Mouse (Mus musculus) adrenal gland, adult 8-10 months (tissue): ENCODE results near the gene Stk11. TPM values are rescaled to one million over a fixed set of nuclear protein-coding genes. Genes with fewer than 3 reads are reported as not detected.
A peak's percentile ranks its signal among the peaks of the same experiment; 100 is the strongest.
"Not testable (repeated sequence)": the region's sequence is repeated elsewhere in the genome, so short reads cannot be mapped to it uniquely, and the experiment has no call there.

Experiments
- DNase-seq: peaks from one replicate; pipeline ENCODE4 v3.0.0; 2022
- total RNA-seq, 4 experiments: library from RNA; stranded (reverse); gene quantifications; 2 replicates each; pipeline ENCODE4 v1.2.4; 2022

The Stk11 gene
- total RNA-seq, 4 experiments from 2014 or later = 127 to 146 (median 143) TPM

GRCm38 (mm10) chr10:80157141-80157929, 41.7 kb downstream of the Stk11 start:
- DNase-seq = no peak

DNA sequence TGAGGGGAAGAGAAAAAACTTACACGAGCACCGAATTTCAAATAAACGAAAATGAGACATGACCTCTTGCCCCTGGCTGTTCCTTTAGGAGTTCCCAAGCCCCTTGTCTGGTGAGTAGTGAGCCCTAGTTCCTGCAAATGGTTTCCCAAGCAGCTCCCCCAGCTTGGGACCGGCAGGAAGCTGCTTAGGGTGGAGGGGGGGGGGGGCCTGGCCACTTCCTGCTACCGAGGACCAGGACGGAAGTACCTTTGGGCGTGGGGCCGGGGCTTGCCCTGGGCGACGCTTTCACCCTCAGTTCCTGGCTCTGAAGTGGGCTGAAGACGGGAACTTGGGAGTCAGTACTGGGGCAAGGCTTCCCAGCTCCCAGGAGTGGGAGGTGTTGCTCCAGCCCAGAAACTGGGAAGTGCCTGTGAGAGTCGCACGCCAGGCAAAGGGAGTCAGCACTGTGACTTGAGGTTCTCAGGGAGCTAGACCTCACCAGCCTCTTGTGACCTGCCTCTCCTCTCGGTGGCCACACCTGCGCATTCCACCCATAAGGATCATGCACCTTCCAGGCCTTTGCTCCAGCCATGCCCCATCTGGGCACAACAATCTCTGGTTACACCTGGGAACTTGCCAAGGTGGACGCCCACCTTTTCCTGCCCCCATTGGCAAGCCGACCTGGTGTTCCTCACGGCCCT, 42.8 kb downstream of the Stk11 start:
- no peak for DNase-seq

- DNase-seq = no peak
Measured at GRCm38 (mm10) chr10:80159021-80159560, 43.5 kb downstream of the Stk11 start.

- peak; percentile 99 for DNase-seq
Measured at GRCm38 (mm10) chr10:80159561-80160454, 44.2 kb downstream of the Stk11 start.

GRCm38 (mm10) chr10:80160455-80161371, 45.1 kb downstream of the Stk11 start:
- peak; percentile 91 for DNase-seq

GRCm38 (mm10) chr10:80161522-80162242, 46.1 kb downstream of the Stk11 start:
- DNase-seq = peak; percentile 51

DNA sequence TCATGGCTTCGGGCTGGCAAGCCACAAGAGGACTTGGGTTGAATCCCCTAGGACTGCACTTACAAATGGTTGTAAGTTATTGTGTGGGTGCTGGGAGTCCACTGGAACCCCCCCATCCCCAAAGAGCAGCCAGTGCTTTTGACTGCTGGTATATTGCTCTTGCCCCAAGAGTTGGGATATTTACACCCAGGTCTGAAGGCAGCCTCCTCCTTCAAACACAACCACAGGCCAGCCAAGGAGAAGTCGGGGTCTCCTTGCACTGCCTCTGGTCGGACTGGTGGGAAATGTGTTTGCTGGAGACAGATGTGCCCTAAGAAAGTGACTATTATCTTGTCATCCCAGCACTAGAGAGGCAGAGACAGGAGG, 46.6 kb downstream of the Stk11 start:
- DNase-seq = peak; percentile 15

- peak; percentile 25 for DNase-seq
Measured at GRCm38 (mm10) chr10:80162716-80163299, 47.2 kb downstream of the Stk11 start.

DNA sequence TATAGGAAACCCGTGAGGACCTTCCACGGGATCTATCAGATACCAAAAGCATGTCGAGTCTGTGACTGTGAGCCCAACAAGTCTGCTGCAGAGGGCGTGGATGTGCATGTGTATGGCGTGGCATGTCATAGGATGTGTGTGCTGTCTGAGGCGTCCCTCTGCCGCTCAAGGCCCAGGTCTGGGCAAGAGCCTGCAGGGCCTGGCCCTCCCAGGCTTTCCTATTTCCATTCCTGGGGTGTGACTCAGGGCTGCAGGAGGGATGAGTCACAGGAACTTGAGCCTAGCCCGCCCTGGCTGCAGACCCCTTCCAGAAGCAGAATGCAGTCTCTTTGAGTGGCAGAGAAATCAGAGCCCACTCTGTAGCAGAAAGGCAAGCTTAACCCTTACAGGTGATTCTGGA, 48.1 kb downstream of the Stk11 start:
- DNase-seq = peak; percentile 85

GRCm38 (mm10) chr10:80164161-80164997, 48.8 kb downstream of the Stk11 start:
- DNase-seq = peak; percentile 31

DNA sequence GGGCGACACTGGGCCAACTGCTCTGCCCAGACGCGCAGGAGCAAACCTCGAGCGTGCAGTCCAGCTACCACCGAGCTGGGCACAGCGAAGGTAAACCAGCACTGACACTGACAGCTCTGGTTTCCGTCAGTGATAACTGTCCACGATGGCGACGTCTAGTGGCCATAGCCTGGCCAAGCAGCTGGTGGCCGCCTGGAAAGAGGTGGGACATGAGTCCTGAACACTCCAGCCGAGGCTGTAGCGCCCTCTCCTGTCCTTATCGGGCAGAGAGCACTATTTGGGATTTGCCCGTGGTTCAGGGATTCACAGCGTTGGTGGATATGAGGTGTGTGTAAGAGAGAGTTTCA, 49.4 kb downstream of the Stk11 start:
- DNase-seq = peak; percentile 96

DNA sequence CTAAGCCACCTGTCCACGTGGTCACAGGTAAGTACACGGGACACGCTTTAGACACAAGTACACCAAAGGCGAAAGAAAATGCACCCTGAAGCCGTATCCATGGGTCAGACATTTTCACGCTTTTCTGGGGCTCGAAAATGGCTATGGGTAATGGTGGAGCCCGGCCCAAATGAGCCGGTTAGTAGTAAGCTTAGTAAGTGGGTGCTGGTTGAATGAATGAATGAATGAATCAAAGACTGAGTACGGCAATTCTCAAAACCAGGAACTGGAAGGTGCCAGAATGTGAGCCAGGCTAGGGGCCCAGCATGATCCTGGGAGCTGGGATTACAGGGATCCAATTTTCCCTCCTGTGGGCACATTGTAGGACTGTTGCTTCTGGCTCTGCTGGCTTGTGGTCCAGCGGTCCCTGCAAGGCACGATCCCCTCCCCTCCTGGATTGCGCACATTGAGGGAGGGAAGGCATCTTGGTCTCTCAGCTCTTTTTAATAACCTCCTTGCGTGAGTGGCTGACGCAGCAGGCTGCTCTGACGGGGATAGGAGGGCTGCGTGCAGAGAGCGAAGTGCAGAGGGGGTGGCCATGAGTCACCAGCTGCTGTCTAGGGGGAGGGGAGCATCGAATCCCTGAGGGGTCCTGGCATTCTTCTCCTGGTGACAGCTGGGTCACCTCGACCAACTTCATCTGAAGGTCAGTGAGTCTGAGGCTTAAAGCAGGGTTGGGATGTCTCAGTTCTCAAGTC, 50.0 kb downstream of the Stk11 start, which contains the start of gene Cirbp:
TSS of gene Cirbp (plus strand) at position 594 of the 737 bp plus-strand sequence.
- DNase-seq = peak; percentile 78

- not testable (repeated sequence) for DNase-seq
Measured at GRCm38 (mm10) chr10:80166136-80166535, 50.5 kb downstream of the Stk11 start.

- peak; percentile 97 for DNase-seq
Measured at GRCm38 (mm10) chr10:80167460-80168037, 51.9 kb downstream of the Stk11 start.

DNA sequence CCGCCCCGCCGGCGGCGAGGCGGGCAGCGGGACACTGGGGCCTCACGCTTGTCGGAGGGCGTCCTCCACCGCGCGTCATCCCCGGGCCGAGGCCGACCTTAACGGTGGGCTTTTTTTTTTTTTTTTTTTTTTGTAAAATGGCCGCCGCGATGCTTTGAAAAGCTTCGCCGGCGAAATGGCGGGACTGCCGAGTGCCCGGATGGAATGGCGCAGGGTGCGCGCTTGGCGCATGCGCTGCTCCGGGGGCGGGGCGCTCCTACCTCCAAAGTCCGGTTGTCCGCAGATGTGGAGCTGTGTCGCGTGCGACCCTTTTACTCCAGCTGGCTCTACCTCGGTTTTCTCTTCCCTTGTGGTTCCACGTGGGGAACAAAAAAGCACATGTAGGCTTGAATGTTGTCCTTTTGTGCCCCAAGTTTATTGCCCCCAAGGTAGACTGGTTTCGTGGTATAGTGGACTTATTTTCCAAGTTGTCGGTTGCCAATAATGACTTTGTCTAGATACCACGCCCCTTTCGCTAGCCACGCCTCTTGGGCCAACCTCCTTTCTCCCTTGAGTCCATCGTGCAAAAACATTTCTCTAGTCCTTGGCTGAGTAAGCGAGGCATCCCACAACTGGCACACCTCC, 52.5 kb downstream of the Stk11 start:
- DNase-seq = peak; percentile 93

DNA sequence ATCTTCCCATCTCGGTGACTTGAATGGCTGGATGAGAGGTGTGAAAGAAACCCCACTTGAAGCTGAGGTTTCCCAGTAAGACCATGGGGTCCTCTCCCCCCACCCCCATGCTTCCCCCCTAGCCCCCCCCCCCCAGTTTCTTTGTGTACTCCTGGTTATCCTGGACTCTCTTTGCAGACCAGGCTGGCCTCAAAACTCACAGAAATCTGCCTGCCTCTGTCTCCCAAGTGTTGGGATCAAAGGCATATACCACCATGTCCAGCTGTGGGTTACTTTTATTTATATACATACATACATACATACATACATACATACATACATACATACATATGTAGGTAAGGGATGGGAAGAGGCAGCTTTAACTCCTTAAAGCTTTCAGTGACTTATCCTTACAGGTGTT, 53.5 kb downstream of the Stk11 start:
- no peak for DNase-seq

- DNase-seq = no peak
Measured at GRCm38 (mm10) chr10:80169651-80170050, 54.0 kb downstream of the Stk11 start.

- DNase-seq = peak; percentile 40
Measured at GRCm38 (mm10) chr10:80170052-80170451, 54.4 kb downstream of the Stk11 start.
